Mouse (Mus musculus) right cerebral cortex, postnatal 14 days (tissue): ENCODE results near the gene Ddx39.

Experiments used
- DNase-seq: peaks from one replicate; pipeline ENCODE4 v3.0.0; 2022

Ddx39 gene

GRCm38 (mm10) chr8:83738949-83739710 lies 24.2 kb downstream of the Ddx39 start:
- DNase-seq, result no peak

- DNase-seq, result no peak
Observed at GRCm38 (mm10) chr8:83739711-83740468, 24.9 kb downstream of the Ddx39 start.

GRCm38 (mm10) chr8:83740586-83740975 lies 25.6 kb downstream of the Ddx39 start:
- DNase-seq, result no peak

GRCm38 (mm10) chr8:83740976-83741741 lies 26.2 kb downstream of the Ddx39 start, which contains the start of gene Adgre5:
Gene Adgre5, minus strand, starts transcription at chr8:83741326.
- no peak for DNase-seq

- no peak for DNase-seq
Observed at GRCm38 (mm10) chr8:83741849-83742655, 27.1 kb downstream of the Ddx39 start.

GRCm38 (mm10) chr8:83742968-83743367 lies 28.0 kb downstream of the Ddx39 start:
- DNase-seq, result no peak

- DNase-seq, result no peak
Observed at GRCm38 (mm10) chr8:83744070-83744469, 29.1 kb downstream of the Ddx39 start.

- peak; percentile 54 for DNase-seq
Observed at GRCm38 (mm10) chr8:83747661-83748346, 32.8 kb downstream of the Ddx39 start.

- DNase-seq, result no peak
Observed at GRCm38 (mm10) chr8:83748708-83749107, 33.7 kb downstream of the Ddx39 start.

- no peak for DNase-seq
Observed at GRCm38 (mm10) chr8:83749265-83749664, 34.3 kb downstream of the Ddx39 start.

- no peak for DNase-seq
Observed at GRCm38 (mm10) chr8:83754149-83754548, 39.2 kb downstream of the Ddx39 start.

- DNase-seq, result no peak
Observed at GRCm38 (mm10) chr8:83756273-83756672, 41.3 kb downstream of the Ddx39 start.

GRCm38 (mm10) chr8:83757084-83757607 lies 42.2 kb downstream of the Ddx39 start:
- DNase-seq, result no peak

GRCm38 (mm10) chr8:83758298-83758697 lies 43.3 kb downstream of the Ddx39 start:
- no peak for DNase-seq

GRCm38 (mm10) chr8:83759231-83759759 lies 44.3 kb downstream of the Ddx39 start:
- DNase-seq, result no peak

GRCm38 (mm10) chr8:83764116-83764515 lies 49.1 kb downstream of the Ddx39 start:
- DNase-seq, result no peak

- DNase-seq, result no peak
Observed at GRCm38 (mm10) chr8:83764717-83765116, 49.7 kb downstream of the Ddx39 start.

GRCm38 (mm10) chr8:83765663-83766062 lies 50.7 kb downstream of the Ddx39 start:
- DNase-seq, result no peak

GRCm38 (mm10) chr8:83767442-83767841 lies 52.5 kb downstream of the Ddx39 start:
- DNase-seq, result no peak

GRCm38 (mm10) chr8:83768526-83768925 lies 53.5 kb downstream of the Ddx39 start:
- no peak for DNase-seq

- no peak for DNase-seq
Observed at GRCm38 (mm10) chr8:83769720-83770119, 54.7 kb downstream of the Ddx39 start.
